Mouse (Mus musculus): ENCODE measurements around the gene Pced1b.
A peak's percentile ranks its signal among the peaks of the same experiment; 100 is the strongest.
"Not testable (repeated sequence)": the region's sequence is repeated elsewhere in the genome, so short reads cannot be mapped to it uniquely, and the experiment has no call there.

The Pced1b gene

DNA sequence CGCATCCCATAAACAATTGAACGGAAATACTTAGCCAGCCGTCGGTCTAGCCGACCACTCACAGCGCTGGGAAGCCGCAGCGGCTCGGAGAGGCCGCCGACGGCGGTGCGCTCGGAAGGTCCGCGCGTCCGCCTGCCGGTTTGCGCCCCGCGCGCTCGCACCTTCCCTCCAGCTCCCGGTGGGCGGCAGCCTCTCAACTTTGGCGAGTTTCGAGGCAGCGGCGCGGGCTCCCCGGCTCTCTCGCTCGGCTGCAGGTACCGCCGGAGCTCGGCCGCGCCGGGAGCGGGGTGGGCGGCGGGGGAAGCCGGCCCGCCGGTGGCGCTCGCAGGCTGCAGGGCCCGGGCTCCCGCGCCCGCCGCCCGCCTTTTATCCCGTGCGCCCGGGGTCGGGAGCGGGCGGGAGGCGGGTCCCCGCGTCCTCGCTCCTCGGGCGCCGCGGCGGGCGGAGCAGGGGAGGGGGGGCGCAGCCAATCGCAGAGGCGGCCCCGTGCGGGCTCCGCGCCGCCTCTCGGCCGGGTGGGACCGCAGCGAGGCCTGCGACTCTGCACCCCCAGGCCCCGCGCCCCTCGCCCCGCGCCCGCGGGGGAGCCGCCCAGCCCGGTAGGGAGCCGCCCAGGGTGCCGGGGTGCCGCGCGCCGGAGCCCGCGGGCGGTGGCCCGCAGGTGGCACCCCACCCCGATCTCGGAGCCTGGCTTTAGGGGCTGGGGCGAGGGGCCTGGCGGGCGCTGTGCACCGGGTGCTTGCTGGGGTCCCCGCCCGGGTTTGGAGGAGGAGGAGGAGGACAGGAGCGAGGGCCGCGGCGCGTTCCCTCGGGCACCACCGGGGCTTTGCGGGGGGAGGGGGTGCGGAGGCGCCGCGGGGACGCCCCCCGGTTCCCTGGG, at the start of gene Pced1b, which contains the start of gene Amigo2:
Gene Pced1b, plus strand, starts transcription at position 197 of the 880 bp plus-strand sequence.
Gene Amigo2, minus strand, starts transcription at position 377 of the 880 bp plus-strand sequence.
- DNase-seq, result peak; percentile 38 to 55

DNA sequence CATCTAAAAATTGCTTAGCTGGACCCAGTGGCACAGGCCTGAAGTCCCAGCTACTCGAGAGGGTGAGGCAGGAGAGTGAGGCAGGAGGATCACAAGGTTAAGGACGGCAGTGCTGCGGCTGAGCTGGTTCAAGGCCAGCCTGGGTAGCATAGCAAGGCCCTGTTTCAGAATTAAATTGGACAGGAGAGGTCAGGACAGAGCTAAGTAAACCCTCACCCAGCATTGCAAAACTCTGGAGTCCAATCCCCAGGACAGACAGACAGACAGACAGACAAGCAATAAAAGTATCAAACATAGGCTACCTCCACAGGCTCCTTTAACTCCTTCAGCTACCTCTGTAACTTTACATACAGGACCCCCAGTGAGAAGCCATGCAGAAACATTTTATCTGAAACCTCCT, 42.0 kb upstream of the Pced1b start:
- DNase-seq, result no peak

DNA sequence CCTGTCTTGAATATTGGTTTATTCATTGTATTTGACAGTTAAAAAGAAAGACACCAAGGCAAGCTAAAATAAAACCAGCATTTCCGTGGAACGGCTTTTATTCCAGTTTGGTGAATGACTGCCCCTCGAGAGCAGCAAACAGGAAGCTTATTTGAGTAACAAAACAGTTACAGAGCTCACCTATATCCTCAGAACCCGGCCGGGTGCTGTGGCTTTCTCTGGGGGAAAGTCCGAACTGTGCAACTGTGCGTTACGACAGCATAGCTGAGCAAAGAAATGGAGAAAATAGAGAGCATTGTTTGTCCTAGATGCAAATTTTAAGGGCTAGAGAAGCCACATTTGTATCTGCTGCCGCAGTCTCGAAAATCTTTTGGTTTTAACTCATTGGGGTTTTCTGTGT, 41.1 kb upstream of the Pced1b start:
- DNase-seq, result no peak

DNA sequence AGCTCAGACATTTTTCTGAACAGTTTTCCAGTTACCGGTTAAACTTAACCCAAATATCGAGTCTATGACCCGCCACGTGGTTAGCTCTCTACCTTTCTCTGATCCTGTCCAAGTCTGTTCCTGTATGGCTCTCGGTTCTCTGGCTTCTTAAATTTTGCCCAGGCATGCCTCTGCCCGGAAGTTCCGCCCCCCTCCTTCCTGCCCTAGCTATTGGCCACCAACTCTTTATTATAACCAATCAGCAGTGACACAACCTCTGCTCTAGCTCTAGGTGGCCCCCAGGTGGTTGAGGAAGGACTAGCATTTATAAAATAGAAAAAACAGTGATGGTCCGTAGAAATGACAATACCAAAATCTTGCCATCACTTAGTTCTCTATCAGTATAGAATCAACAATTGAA, 40.4 kb upstream of the Pced1b start:
- DNase-seq, result no peak

DNA sequence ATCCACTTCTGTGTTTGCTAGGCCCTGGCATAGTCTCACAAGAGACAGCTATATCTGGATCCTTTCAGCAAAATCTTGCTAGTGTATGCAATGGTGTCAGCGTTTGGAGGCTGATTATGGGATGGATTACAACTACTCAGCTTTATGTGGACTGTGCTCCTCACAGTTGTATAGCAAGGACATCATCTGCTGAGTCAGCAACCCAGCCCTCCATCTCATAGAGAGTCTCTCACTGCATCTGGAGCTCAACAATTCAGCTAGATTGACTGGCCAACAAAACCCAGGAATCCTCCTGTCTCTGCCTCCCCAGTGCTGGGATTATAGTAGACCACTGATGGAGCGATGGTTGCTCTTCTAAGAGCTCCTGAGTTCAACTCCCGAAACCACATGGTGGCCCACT, 37.2 kb upstream of the Pced1b start:
- DNase-seq, result not testable (repeated sequence)

DNA sequence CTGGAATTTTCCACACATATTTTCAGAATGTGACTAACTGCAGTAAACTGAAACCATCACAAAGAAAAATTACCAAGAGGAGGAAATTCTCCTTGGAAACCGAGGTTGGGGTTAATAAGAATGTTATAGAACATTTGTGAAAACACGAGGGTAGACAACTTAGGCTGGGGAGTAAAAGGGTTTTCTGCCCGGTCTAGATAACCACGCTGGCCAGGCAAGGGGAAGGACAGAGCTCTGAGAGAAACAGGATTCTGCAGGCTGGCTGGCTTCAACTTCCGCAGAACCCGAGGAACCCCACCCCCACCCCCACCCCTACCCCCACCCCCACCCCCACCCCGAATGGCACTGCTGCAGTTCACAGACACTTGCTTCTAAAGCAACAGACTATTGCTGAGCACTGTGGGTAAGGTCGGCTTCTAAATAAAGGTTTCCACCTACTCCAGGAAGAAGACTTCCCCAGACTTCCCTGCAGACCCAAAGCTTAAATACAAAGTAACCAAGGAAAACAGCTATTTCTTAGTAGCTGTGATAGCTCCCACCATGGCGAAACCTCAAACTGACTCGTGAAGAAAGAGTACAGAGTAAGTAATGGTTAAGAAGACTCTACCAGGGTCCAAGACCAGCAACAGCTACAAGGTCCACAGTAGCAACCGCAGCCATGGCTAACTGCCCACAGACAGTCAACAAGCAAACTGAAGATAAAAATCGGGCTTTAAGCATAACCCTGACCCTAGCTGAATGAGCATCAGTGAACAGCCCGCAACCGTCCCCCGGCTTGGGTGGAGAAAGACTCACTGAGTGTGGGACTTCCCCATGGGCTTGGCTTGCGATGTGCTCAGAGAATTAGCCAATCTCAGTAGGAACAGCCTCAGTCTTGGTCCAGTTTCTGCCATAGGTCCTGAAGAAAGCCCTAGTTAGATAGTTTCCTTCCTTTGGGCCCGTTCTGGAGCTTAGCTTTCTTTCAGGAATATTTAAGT, 34.1 kb upstream of the Pced1b start:
- DNase-seq, result no peak

DNA sequence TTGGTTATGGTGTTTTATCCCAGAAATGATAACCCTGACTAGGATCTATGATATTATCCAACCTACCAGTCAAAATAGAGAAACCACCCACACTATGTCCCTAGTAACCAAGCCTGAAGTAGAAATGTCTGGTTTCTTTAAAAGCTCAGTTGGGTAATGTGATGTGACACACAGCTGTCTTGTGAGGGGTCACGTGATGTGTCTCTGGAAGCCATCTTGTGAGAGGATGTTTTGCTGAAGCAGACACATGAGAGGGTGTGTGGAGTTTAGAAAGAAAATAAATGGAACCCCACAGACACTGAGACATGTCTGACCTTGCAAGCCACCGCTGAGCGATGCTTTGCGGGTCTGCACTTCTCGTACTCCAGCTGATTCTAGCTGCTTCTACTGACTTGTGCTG, 30.1 kb upstream of the Pced1b start:
- no peak for DNase-seq

DNA sequence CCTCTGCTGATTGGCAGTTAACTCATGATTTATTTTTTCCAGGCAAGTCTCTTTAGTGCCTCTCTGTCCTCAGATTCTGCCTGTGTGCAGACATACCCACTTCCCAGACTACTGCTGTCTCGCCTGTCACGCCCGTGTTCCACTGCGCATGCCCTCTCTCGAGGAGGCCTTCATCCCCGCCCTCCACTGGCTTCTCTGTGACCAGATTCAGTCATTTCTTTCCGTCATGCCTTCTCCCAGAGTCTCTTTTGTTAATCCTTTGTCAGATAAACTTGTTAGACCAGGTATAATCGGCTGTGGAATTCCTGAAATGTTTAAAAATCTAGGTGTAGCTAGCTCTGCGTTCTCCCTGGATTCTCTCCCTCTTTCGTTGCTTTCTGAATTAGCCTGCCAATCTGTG, 23.5 kb upstream of the Pced1b start:
- no peak for DNase-seq

DNA sequence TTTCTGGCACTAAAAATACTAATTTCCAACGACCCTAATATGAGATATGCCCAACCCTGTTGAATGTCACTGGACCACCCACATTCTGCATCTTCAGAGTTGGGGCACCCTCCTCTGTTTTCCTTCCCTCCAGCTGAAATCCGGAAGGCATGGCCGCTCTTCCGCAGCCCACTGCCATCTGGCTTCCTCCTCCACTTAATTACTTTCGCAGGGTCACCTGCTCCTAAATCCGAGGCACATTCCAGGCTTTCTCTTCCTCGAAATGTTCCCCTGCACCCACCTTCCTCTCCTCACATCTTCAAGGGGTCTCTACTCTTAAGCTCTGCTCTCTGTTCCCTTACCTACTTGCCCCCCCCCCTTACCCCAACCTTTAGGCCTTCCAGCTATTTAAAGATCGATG, 22.9 kb upstream of the Pced1b start:
- DNase-seq, result no peak

DNA sequence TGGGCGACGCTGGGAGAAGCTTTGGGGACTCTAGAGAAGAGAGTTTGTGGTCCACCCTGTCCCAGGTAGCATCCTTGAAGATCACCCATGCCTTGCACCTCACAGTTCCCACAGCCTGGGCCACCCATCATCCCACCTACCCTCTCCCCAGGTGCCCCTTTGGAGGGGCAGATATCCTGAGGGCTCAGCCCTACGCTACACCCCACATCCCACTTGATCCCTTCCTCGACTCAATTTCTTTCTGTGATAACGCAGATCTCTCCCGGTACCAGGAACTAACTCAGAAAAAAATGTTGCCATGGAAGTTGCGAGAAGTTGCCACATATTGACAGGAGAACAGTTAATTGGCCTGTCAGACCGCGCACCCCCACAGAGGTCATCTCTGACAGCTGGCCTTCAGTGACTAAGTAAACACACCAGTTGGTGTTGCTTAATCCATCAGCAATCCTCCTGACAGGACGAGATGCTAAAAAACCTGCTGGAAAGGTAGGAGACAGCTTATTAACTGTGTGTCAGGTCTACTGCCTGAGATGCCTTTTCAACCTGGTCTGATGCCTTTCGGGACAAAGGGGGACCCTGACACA, 17.3 kb upstream of the Pced1b start:
- no peak for DNase-seq

DNA sequence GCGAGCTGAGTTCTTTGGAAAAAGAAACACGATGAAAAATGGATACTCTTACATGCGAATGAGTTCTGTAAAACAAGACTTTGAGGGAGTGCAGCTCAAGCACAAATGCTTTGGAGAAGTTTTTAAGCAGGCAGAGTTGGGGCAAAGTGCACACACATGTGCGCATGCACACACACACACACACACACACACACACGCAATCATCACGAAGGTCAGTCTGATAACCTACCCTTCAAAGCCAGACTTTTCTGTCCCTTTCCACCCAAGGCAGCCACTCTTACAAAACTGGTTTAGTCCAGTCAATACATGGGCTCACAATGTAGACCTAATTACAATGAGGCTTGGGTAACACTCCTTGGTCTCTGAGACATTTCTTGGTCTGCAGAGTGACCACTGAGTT, 12.8 kb upstream of the Pced1b start:
- DNase-seq, result no peak

DNA sequence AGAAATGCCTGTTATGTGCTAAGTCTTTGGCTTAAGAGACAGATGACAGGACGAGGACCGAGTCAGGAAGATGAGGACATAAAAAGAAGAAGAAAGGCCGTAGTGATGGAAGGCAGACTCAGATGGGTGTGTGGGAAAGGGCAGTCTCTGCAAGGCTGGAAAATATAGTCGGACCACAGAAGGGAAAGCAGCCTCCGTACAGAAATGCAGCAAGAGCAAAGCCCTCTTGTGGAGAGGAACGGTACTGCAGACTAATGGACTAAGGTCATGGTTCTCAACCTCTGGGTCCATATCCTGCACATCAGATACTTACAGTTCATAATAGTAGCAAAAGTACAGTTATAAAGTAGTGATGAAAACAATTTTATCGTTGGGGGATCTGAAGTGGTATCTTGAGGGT, 11.7 kb upstream of the Pced1b start:
- peak; percentile 43 to 72 for DNase-seq

DNA sequence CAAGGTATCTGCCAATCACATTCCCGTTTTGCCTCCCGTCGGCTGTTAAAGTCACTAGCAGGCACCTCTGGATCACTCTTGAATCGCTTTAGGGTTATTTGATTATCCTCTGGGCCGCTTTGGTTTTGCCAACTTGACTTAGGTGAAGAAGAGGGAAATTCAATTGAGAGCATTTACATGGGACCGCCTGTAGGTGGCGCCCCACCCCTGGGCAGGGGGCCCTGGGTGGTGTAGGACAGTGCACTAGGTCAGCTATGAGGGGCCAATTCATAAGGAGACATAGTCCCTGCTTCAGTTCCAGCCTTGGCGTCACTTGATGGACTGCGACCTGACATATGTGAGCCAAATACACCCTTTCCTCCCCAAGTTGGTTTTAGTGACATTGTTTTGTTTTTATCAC, 10.0 kb upstream of the Pced1b start:
- peak in 1 of 2 experiments; percentile 20 for DNase-seq

DNA sequence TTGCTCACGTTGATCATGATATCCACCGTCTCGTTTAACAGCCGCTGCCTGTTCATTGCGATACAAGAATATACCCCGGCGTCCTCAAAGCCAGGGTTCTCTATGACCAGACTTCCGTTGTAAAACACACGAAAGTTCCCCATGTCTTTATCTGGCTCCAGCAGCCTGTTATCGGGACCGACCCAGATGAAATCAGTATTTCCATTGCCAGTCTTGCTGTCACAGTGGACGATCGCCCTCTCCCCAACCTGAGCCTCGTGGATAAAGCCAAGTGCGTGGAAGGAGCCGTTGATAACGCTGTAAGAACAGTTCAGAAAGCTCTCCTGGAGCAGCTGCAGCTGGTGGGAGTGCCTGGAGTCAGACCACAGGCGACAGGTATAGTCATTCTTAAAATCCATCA, 1.5 kb upstream of the Pced1b start:
- no peak for DNase-seq

DNA sequence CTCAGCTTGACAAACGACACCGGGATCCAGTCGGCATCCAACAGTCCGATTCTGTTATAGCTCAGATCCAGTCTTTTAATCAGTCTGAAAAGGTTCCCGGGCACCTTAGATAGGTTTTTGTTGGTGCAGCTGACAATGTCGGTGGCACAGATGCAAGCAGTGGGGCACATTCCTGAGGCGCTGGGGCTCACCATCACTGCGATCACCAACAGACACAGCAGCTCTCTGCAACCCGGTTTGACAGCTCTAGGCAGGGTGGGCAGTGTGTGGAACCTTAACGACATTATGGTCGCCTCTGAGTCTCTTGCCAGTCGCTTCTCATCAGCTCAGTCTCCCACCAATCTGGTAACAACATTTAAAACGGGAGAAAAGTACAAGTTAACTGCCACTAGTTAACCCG, 651 bp upstream of the Pced1b start:
- DNase-seq, result no peak

DNA sequence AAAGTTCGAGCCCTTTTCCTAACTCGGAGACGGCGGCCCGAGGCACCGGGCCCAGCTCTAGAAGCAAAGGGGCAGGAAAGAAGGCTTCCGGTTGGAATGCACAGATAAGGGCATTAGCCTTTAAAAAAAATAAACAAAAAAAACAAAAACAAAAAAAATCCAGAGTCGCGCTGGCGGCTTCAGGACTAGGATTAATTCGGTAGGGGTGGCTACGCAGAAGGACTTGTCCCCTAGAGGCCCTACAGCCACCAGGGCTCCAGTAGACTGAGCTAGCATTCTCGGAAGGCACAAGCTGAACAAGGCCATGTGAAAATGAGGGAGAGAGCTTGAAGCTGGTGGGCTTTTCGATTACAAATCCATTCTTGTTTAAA, 869 bp downstream of the Pced1b start:
- DNase-seq, result peak; percentile 13 to 20

DNA sequence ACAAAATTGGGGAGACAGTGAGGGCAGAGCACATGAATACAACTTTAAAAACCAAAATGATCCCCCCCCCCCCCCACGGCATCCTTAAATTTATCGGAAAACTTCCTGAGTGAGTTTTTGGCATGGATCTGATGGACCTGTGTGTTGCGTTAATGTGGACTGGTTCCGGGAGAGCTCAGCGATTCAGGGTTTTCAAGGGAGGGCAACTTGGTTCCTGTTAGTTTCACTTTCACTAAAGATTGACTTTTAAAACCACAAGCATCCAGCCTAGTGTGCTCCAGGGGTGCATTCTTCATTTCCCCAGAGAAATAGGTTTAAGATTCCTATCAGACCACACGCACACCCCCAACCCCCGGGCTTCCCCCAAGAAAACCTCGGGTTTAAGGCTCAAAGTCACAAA, 1.4 kb downstream of the Pced1b start:
- DNase-seq, result no peak

DNA sequence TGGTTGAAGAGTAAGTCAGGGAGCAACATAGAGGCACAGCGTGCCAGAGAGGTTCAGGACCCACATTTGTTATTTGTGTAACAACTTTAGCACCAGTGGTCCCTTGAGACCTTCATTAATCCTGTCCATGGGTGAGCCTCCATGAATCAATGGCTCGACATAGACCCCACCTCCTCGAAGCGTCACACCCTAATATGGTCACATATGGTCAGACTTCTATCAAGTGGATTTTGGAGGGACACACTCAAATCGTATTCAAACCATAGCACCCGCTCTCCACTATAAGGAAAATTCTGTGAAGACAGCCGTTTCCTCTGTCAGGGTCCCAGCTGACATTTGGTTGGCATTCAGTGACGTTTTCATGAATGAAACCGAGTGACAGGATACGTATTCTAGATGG, 2.4 kb downstream of the Pced1b start:
- DNase-seq, result no peak

DNA sequence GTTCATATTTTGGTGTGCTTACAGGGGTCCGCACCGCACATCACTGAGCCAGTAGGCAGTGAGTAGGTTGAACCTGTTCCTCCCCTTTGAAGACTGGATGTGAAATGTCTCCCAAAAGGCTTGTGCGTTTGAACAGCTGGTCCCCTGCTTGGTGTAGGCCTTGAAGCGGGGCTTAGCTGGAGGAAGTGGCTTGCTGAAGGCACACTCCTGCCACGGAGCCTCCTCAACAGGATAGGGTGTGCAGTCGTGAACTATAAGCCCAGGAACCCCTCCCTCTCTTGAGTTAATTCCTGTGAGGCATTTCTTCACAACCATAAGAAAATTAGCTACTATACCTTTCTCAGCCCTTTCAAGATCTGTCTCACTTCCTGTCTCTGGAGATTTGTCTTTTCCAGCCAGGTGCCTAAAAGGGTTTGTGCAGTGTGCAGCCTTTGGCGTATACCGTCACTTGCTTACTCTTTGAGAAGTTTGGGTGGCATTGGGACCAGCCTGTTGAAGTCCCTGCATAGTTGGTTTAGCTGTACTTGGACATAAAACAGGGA, 5.7 kb downstream of the Pced1b start:
- DNase-seq, result no peak

DNA sequence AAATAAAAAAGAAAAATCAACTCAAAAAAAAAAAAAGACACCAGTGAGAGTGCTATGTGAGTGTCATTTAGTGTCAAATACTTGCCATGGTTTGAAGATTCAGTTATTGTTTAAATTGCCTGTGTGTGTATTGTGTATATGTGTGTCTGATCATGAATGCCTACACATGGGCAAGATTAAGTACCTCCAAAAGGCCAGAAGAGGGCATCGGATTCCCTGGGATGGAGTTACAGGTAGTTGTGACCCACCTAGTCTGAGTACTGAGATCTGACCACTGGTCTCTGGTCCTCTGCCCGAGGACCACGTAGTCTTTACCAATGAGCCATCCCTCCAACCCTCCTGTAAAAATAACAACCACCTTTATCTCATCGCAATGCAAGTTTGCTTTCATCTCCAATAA, 7.5 kb downstream of the Pced1b start:
- no peak for DNase-seq

DNA sequence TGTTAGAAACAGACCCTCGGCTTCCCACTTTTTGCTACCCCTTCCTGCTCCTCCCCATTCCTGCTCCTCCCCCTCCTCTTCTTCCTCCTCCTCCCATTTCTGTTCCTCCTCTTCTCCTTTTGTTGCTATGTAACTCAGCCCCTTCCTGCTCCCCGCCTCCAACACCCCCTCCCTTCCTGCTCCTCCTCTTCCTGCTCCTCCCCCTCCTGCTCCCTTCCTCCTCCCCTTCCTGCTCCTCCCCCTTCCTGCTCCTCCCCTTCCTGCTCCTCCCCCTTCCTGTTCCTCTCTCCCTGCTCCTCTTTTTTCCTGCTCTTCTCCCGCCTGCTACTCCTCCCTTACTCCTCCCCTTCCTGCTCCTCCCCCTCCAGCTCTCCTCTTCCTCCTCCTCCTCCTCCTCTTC, 8.9 kb downstream of the Pced1b start:
- DNase-seq, result no peak

DNA sequence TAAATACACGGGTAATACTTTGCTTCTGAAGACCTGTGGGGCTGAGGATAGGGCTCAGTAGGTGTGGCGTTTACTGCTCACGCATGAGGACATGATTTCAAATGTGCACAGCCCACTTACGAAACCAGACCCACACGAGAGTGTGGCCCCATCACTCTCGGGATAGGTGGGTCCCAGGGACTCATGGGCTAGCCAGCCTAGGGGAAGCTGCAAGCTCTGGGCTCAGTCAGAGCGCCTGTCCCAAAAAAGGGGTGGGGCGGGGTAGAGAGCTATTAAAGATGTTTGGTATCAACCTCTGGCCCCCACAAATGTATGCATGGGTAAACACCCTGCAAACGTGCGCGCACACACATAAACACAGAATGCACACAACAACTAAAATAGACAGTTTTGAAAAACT, 9.5 kb downstream of the Pced1b start:
- DNase-seq, result no peak

DNA sequence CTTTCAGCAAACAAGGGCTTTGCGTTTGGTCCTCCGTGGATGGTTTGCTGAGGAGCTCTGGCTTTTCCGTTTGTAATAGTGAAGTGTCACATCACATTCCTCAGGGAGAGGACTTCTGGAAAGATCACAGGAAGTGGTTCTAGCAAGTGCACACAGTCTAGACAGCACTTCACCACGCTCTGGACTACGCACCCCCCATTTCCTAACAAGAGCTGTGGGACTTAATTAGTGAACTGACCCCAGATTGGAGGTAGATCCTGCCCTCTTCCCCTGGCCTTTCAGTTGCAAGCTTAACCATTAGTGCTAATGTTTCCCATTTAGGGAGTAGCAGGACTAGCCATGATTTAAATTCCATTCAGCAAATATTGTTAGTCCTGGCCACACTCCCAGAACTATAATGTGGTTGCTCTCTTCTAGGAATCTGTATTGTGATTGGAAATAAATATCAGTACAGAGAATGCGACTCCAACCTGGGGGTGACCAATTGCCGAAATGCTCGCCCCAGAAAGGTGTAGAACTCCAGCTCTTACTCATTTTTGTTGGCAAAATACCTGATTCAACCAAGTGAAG, 10.4 kb downstream of the Pced1b start:
- DNase-seq, result no peak
